Mouse (Mus musculus) layer of hippocampus, postnatal 25 days (tissue): ENCODE results near the gene Kcnb1. TPM values are rescaled to one million over a fixed set of nuclear protein-coding genes. Genes with fewer than 3 reads are reported as not detected.

Experiments used
- DNase-seq, 2 experiments: peaks; one replicate each; pipeline ENCODE4 v3.0.0; 2022; ENCODE audit warnings: mixed read lengths in 2 of 2, low spot score in 1 of 2; ENCODE audit errors: extremely low spot score in 1 of 2
- total RNA-seq, 2 experiments: library from RNA; stranded (reverse); gene quantifications; 2 replicates each; pipeline ENCODE4 v1.2.3; 2021

The Kcnb1 gene
- total RNA-seq, 2 experiments from 2014 or later: 86.5 to 103 TPM

- DNase-seq: no peak
These were observed 16.7 kb downstream of the Kcnb1 start for GRCm38 (mm10) chr2:167173051-167173875.

DNA sequence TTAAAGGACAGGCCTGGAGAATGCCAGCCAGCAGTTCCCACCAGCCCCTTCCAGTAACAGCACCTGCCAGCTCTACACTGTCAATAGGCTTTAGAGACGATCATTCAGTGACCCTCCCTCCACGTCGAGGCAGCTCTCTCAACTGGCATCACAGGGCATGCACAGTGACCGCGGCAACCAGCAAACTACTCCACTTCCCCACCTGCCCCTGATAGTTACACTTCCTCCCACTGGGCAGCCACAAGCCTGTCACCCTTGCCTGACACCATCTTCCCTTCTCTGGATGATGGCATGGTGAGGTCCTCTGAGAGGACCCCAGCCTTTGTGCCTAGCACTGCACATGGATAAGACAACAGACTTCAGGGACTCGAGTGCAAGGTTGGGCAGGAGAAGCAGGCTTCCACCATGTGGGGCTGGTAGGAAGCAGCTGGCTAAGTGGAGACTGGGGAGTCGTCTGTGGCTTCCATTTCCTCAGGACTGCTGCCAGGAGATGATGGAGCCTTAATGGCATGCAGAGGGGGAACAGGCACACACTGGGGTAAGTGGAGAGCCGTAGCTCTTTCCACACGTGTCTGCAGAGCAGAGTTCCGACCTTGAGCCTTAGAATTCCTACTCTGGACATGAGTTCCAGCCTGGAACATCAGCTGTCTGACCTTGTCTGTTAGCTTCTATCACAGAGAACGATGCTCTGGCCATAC, 22.3 kb downstream of the Kcnb1 start:
- no peak for DNase-seq

- no peak for DNase-seq
These were observed 26.4 kb downstream of the Kcnb1 start for GRCm38 (mm10) chr2:167163600-167163999.

DNA sequence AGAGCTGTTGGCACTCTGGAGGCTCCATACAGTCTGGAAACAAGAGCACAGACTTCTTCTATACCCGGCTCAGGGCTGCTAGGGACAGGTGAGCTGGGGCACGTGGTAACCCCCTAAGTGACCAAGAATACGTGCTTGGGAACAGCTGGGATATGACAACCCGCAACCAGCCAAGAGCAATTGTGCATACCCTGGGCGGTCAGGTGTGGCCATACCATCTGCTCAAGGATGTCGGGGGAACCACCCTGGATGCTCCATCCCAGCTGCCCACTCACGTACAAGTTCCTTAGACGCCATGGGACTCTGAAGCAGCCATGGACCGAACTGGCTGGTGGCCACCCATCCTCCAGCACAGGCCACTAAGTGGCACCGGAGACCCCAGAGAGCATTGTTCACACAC, 26.8 kb downstream of the Kcnb1 start:
- no peak for DNase-seq

- DNase-seq: peak in 1 of 2 experiments; percentile 46
These were observed 27.4 kb downstream of the Kcnb1 start for GRCm38 (mm10) chr2:167162516-167163021.

DNA sequence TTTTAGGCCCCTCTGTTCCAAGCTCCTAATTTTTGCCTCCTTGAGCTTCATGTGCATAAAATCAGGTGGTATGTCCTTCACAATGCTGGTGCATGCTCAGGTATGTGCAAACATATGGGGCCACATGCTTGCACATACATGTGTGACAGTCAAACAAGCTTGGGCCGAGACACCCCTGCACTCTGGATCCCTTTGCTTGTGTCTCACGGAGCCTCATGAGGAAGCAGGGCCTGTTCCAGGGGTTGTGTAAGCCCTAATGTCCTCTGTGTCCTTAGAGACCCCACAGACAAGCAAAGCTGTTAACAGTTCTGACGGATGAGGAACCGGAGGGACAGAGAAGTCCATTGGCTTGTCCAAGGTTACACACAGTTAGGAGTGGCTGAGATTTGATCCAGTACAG, 30.2 kb downstream of the Kcnb1 start:
- no peak for DNase-seq

GRCm38 (mm10) chr2:167158780-167159179, 31.2 kb downstream of the Kcnb1 start:
- DNase-seq: no peak

- DNase-seq: no peak
These were observed 33.7 kb downstream of the Kcnb1 start for GRCm38 (mm10) chr2:167156118-167156715.

- DNase-seq: no peak
These were observed 34.4 kb downstream of the Kcnb1 start for GRCm38 (mm10) chr2:167155541-167155973.

GRCm38 (mm10) chr2:167150880-167151279, 39.1 kb downstream of the Kcnb1 start:
- DNase-seq: no peak

- DNase-seq: no peak
These were observed 39.8 kb downstream of the Kcnb1 start for GRCm38 (mm10) chr2:167150135-167150534.

DNA sequence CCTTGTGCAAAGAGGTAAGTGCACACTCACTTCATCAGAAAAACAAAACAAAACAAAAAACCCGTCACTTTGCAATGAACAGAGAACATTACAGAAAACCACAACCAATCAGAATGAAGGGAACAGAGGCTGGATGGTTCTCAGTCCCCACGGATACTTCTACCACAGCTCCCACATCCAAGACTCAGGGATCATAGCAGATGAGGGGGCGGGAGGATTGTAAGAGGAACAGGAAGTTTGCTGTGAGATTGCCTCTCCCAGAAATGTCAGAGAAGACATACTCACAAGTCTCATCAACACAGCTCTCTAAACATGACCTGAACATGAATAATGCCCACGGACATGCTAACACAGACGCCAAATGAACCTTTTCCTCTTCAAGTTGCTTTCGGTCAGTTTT, 40.9 kb downstream of the Kcnb1 start:
- no peak for DNase-seq

- DNase-seq: no peak
These were observed 42.2 kb downstream of the Kcnb1 start for GRCm38 (mm10) chr2:167147708-167148107.

DNA sequence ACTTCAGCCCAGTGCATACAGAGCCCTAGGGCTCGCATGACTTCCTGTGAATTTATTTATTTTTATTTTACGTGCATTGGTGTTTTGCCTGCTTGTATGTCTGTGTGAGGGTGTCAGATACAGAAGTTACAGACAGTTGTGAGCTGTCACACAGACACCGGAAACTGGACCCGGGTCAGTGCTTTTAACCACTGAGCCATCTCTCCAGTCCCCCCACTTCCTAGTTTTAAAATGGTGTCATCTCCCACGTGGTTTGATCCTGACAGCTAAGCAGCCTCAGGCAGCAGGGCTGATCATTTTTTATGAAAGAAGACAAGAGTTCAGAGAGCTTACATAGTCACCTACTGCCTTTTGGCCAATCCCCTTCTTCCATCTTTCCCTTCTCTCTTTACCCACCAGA, 44.1 kb downstream of the Kcnb1 start:
- no peak for DNase-seq

DNA sequence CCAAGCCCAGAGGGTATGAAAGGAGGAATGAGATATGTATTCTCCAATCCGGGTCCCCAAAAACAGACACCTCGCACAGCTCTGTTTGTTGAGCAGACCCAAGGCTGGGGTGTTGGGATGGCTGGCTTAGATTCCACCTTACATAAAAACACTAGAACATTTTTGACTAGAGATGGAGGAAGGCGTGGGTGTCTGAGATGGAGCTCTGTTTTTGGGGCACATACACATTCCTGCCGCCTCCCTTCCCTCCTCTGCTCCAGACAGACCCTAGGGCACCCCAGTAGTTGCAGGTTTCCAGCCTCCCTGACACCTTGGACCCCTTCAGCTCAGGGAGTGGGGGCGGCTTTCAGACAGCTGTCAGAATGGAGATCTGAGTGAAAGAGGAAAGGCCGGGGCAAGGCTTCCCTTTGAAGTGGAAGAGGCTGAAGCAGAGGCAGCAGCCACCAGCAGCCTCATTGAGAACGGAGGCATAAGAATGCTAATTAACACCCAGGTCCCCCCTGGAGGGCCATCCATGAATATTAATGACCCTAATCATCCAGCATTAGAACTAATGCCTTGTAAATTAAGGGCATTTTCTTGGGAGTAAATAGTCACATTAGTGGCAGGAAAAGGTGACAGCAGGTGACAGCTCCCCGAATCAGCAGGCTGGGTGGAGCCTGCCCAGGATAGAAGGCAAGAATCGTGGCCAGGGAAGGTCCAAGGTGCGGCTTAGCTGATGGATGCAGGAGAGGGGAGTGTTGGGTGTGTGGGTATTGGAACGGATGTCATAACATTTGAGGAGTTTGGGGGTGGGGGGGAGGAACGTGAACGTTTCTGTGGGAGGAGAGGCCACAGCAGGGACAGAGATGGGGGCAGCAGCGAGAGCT, 45.3 kb downstream of the Kcnb1 start:
- DNase-seq: no peak

DNA sequence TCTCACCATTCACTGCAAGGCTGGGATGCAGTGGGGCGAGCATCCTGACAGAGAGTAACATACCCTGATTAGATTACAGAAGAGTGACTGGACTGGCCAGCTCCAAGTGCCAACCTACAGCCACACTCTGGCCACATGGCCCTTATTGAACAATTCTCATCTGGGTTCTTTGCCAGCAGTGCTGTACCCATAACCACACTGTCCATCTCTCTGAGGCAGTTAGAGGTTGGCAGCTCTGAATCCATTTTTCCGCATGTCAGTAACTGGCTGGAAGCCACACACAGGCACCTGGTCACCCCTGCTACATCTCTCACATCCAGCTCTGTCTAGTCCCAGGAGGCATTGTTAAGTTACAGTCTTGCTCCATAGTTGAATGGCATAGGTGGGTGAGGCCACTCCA, 46.0 kb downstream of the Kcnb1 start:
- DNase-seq: no peak

- DNase-seq: no peak
These were observed 47.7 kb downstream of the Kcnb1 start for GRCm38 (mm10) chr2:167142282-167142681.

DNA sequence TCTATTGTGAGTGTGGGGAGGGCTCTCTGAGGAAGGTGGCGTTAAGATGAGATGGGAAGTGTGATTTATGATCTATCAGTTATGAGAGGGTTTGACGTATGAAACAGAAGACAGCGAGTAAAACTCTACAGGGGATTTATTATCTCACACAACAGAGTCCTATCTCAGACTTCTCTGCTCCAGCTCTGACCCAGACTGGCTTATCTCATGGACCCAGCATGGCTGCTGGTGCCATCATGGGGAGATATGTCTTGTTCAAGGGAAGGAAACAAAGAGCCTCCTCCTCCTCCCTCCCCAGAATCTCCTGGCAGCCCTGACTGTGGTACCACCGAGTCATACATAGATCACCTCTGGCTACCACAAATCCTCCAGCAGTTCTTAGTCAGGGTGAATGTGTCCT, 48.1 kb downstream of the Kcnb1 start:
- DNase-seq: no peak

GRCm38 (mm10) chr2:167139801-167140269, 50.1 kb downstream of the Kcnb1 start:
- no peak for DNase-seq

DNA sequence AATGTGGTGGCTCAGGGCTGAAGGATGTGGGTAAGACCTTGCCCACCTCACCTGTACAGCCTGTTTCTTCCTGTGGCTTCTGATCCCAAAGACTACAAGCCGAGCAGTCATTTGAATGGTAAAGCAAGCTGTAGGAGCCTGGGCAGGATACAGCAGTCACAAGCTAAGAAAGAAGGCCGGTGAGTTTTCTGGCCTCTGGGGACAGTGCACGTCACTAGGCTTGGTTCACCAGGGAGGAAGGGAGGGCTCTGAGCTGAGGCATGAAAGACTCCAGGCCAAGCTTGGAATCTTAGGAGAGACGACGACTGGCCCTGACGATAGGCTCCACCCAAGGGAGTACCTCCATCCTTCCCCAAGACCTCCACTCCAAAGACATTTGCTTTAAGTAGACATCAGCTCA, 51.3 kb downstream of the Kcnb1 start:
- DNase-seq: no peak
